Mouse (Mus musculus) heart, embryonic 15.5 days (tissue): ENCODE data around the gene Dcdc2c. TPM values are rescaled to one million over a fixed set of nuclear protein-coding genes. Genes with fewer than 3 reads are reported as not detected.

ENCODE experiments used
- ATAC-seq: fragments of 200-750 bp; cut with Nextera tagmentation; replicated peaks from 2 replicates; pipeline ENCODE4 v1.8.0; 2017; ENCODE audit warnings: low read depth, moderate TSS enrichment; ENCODE audit not compliant: insufficient number of reproducible peaks, insufficient read depth, low FRiP score
- H3K27ac ChIP-seq: fragments of 300-500 bp; sonication (generic); 2 replicates; pipeline ENCODE4 v1.5.1; 2015; ENCODE audit warnings: mild to moderate bottlenecking, inconsistent platforms
- H3K27me3 ChIP-seq: fragments of 300-500 bp; sonication (generic); 2 replicates; pipeline ENCODE4 v1.6.1; 2015; ENCODE audit warnings: inconsistent platforms
- H3K36me3 ChIP-seq: fragments of 300-500 bp; sonication (generic); 2 replicates; pipeline ENCODE4 v1.6.1; 2015; ENCODE audit warnings: mild to moderate bottlenecking, inconsistent platforms
- H3K4me1 ChIP-seq: fragments of 300-500 bp; sonication (generic); replicated peaks from 2 replicates; pipeline ENCODE4 v1.6.1; 2015; ENCODE audit warnings: inconsistent platforms
- H3K4me2 ChIP-seq: fragments of 300-500 bp; sonication (generic); 2 replicates; pipeline ENCODE4 v1.6.1; 2015; ENCODE audit warnings: inconsistent platforms, mild to moderate bottlenecking, moderate library complexity
- H3K4me3 ChIP-seq: fragments of 300-500 bp; sonication (generic); 2 replicates; pipeline ENCODE4 v1.5.1; 2015; ENCODE audit warnings: mild to moderate bottlenecking, inconsistent platforms
- H3K9ac ChIP-seq: fragments of 300-500 bp; sonication (generic); 2 replicates; pipeline ENCODE4 v1.6.1; 2015; ENCODE audit warnings: mild to moderate bottlenecking, inconsistent platforms
- H3K9me3 ChIP-seq: fragments of 300-500 bp; sonication (generic); replicated peaks from 2 replicates; pipeline ENCODE4 v1.6.1; 2016; ENCODE audit warnings: inconsistent platforms
- WGBS: fragments of 180-500 bp; shearing (Covaris S2); methylation state at CpG from one replicate; pipeline ENCODE4 v1.1.7; 2015; ENCODE audit warnings: mixed read lengths; 5-methylcytosine and 5-hydroxymethylcytosine counted together
- polyA plus RNA-seq: library from polyadenylated mRNA; unstranded; fragments of >200 nt; fragmentation: Nextera tagmentation; extraction: Ambion mirVana; gene quantifications from 2 replicates; pipeline ENCODE4 v1.2.1, GENCODE M21; 2015

The Dcdc2c gene
- polyA plus RNA-seq = not detected in 2 replicates

DNA sequence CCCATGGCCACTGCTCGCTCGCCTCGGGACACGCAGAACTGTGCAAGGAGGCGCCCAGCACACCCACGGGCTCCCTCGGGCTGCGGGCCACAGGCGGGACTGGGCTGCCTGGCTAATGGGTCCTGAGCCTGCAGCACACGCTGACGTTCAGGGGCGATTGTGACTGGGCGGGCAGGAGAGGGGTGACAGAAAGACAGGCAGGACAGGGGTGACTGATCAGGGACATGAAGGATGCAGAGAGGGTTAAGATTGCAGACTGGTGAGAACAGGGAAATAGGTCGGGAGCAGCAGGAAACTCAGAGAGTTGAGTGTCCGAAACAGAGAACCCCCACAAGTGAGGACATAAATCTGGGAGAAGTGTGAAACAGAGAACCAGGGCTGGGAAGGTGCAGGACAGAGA, at the start of gene Dcdc2c:
Gene Dcdc2c (minus strand): TSS at position 101 of the 400 bp plus-strand sequence.
- no peak within 1 kb of the TSS for H3K27ac ChIP-seq
- 54% methylated on average over 15 of the region's 15 CpGs for WGBS
- no peaks in the 10 kb centered on the region for H3K36me3 ChIP-seq
- no peak for ATAC-seq
- H3K9me3 ChIP-seq = no peaks in the 10 kb centered on the region
- H3K4me2 ChIP-seq = peak within 1 kb of the TSS; percentile 47; the same call in 1 of the 2 replicates
- no peak within 1 kb of the TSS for H3K4me3 ChIP-seq
- peaks cover 6% of the 10 kb centered on the region for H3K27me3 ChIP-seq
- no peaks in the 10 kb centered on the region for H3K4me1 ChIP-seq
- H3K9ac ChIP-seq = no peak within 1 kb of the TSS

DNA sequence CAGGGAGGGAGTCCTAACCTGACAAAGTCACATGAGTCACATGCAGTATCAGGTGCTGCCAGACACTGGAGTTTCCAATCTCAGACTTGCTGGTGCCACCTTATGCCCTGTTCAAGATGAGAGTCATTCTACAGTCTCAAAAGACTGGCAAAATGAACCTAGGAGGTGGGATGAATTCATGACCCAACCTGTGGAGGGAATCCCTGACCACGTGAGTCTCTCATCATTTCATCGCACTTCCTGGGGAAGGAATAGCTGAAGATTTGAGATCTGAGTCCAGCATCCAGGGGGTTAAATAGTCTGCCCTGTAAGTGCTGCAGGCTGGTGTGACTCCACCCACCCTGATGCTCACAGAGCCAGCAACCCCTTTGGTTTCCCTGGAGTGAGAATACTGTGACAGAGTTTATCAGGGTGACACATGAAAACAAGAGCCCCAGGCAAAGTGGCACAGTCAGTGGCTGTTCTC, 46.4 kb upstream of the Dcdc2c start:
- Histone ChIP-seq H3K9ac (no peak overlapping the region), H3K36me3 (no peaks in the 10 kb centered on the region), H3K4me1 (peaks cover 13% of the 10 kb centered on the region), H3K9me3 (no peaks in the 10 kb centered on the region), H3K4me2 (no peak overlapping the region), H3K4me3 (no peak overlapping the region), H3K27me3 (no peaks in the 10 kb centered on the region), H3K27ac (no peak overlapping the region)
- no peak for ATAC-seq
- WGBS = 37% methylated on average over 2 of the region's 2 CpGs

- WGBS = 30% methylated on average over 3 of the region's 3 CpGs
- H3K27ac ChIP-seq = no peak overlapping the region
Measured at GRCm38 (mm10) chr12:28598110-28598509, 45.9 kb upstream of the Dcdc2c start.

DNA sequence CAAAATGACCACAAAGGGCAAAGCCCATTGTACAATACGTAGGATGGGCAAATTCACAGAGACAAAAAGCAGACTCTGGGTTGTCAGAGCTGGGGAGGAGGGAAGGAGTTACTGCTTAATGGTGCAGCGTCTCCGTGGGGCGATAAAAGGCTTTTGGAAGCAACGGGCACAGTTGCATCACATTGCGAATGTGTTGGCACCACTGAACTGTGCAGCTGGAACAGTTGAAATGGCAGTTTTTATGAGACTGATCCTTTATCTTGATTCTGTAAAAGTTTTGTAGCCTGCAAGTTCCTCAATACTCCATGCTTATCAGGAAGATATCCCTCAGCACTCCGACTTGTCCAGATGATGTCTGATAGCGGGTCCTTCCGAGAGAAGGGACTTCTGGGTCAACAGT, 45.5 kb upstream of the Dcdc2c start:
- peaks cover 13% of the 10 kb centered on the region for H3K4me1 ChIP-seq
- H3K36me3 ChIP-seq = no peaks in the 10 kb centered on the region
- no peak for ATAC-seq
- no peak overlapping the region for H3K9ac ChIP-seq
- no peak overlapping the region for H3K4me2 ChIP-seq
- H3K27me3 ChIP-seq = no peaks in the 10 kb centered on the region
- no peak overlapping the region for H3K4me3 ChIP-seq
- 57% methylated on average over 9 of the region's 9 CpGs for WGBS
- H3K9me3 ChIP-seq = no peaks in the 10 kb centered on the region
- H3K27ac ChIP-seq = no peak overlapping the region

More at GRCm38 (mm10) chr12:28598110-28598509, 45.9 kb upstream of the Dcdc2c start:
- H3K36me3 ChIP-seq = no peaks in the 10 kb centered on the region
- no peak overlapping the region for H3K4me2 ChIP-seq
- ATAC-seq = no peak
- peaks cover 13% of the 10 kb centered on the region for H3K4me1 ChIP-seq
- no peak overlapping the region for H3K4me3 ChIP-seq
- H3K27me3 ChIP-seq = no peaks in the 10 kb centered on the region
- no peak overlapping the region for H3K9ac ChIP-seq
- H3K9me3 ChIP-seq = no peaks in the 10 kb centered on the region

- H3K36me3 ChIP-seq = no peaks in the 10 kb centered on the region
- H3K4me2 ChIP-seq = no peak overlapping the region
- no peak overlapping the region for H3K4me3 ChIP-seq
- H3K27me3 ChIP-seq = no peaks in the 10 kb centered on the region
- no peaks in the 10 kb centered on the region for H3K9me3 ChIP-seq
- H3K4me1 ChIP-seq = peaks cover 10% of the 10 kb centered on the region
- no peak overlapping the region for H3K9ac ChIP-seq
- no peak overlapping the region for H3K27ac ChIP-seq
- no peak for ATAC-seq
Measured at GRCm38 (mm10) chr12:28596851-28597250, 44.7 kb upstream of the Dcdc2c start.

GRCm38 (mm10) chr12:28590428-28590827, 38.2 kb upstream of the Dcdc2c start:
- 33% methylated on average over 13 of the region's 13 CpGs for WGBS
- Histone ChIP-seq H3K9ac (no peak overlapping the region), H3K27ac (no peak overlapping the region), H3K4me2 (no peak overlapping the region), H3K4me3 (no peak overlapping the region), H3K27me3 (peaks cover 18% of the 10 kb centered on the region), H3K4me1 (peaks cover 8% of the 10 kb centered on the region; the same call in 1 of the 2 replicates), H3K36me3 (no peaks in the 10 kb centered on the region), H3K9me3 (no peaks in the 10 kb centered on the region)
- ATAC-seq = no peak; the same call in 1 of the 2 replicates

GRCm38 (mm10) chr12:28589090-28589868, 37.1 kb upstream of the Dcdc2c start:
- Histone ChIP-seq H3K27me3 (peaks cover 18% of the 10 kb centered on the region), H3K4me2 (peak overlapping the region; percentile 69), H3K27ac (no peak overlapping the region), H3K36me3 (no peaks in the 10 kb centered on the region), H3K9ac (no peak overlapping the region), H3K4me1 (peaks cover 8% of the 10 kb centered on the region; the same call in 1 of the 2 replicates), H3K4me3 (peak overlapping the region; percentile 44), H3K9me3 (no peaks in the 10 kb centered on the region)
- WGBS = 8% methylated on average over 24 of the region's 24 CpGs
- ATAC-seq = peak; percentile 77

GRCm38 (mm10) chr12:28587949-28588348, 35.8 kb upstream of the Dcdc2c start:
- 75% methylated on average over 6 of the region's 6 CpGs for WGBS
- no peak for ATAC-seq
- H3K4me1 ChIP-seq = peaks cover 8% of the 10 kb centered on the region; the same call in 1 of the 2 replicates

DNA sequence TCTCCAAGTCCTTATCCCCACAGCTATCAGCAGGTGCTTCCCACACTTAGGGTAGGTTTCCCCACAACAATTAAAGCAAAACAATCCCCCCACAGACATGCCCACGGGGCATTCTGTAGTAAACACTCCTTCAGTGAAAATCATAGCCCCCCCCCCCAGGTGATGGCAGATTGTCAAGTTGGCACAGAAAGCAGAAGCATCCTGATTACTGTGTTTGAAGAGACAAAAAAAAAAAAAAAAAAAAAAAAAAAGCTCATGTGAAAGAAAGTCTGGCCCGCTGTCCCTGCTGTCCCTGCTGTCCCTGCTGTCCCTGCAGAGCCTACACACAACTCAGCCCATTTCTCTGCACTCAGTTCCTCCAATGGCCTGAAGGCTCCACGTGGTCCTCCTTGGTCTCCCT, 31.8 kb upstream of the Dcdc2c start:
- WGBS = 66% methylated on average over 3 of the region's 3 CpGs
- H3K4me1 ChIP-seq = no peaks in the 10 kb centered on the region
- H3K27me3 ChIP-seq = peaks cover 10% of the 10 kb centered on the region
- ATAC-seq = no peak
- H3K4me2 ChIP-seq = no peak overlapping the region
- no peaks in the 10 kb centered on the region for H3K36me3 ChIP-seq
- H3K4me3 ChIP-seq = no peak overlapping the region
- no peak overlapping the region for H3K9ac ChIP-seq
- H3K27ac ChIP-seq = no peak overlapping the region
- H3K9me3 ChIP-seq = no peaks in the 10 kb centered on the region

More at GRCm38 (mm10) chr12:28587949-28588348, 35.8 kb upstream of the Dcdc2c start:
- H3K27ac ChIP-seq = no peak overlapping the region
- H3K9me3 ChIP-seq = no peaks in the 10 kb centered on the region
- no peak overlapping the region for H3K4me2 ChIP-seq
- H3K4me3 ChIP-seq = no peak overlapping the region
- peaks cover 18% of the 10 kb centered on the region for H3K27me3 ChIP-seq
- H3K9ac ChIP-seq = no peak overlapping the region
- no peaks in the 10 kb centered on the region for H3K36me3 ChIP-seq

- ATAC-seq = no peak
- 67% methylated on average over 8 of the region's 8 CpGs for WGBS
Measured at GRCm38 (mm10) chr12:28582423-28582822, 30.2 kb upstream of the Dcdc2c start, which contains the start of gene Allc. Allc (minus strand) TSS chr12:28582523.

DNA sequence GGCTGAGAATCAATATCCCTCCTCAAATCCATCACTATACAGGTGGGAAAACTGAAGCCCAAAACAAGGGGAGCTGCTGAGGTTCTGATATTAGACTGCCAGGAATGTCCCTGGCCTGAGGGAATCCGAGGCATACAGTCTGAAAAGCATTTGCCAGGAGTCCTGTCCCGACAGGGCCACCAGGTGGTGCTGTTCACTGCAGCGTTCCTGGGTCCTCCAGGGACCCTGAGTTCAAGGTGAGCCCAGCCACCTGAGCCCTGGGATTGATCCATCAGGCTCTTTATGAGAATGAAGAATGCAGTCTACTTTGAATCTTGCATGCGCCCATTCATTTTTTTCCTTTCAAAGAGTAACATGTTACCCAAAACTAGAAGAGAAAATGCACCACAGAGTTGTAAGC, 26.9 kb upstream of the Dcdc2c start:
- Histone ChIP-seq H3K4me1 (no peaks in the 10 kb centered on the region), H3K4me3 (no peak overlapping the region), H3K27ac (no peak overlapping the region), H3K9me3 (no peaks in the 10 kb centered on the region), H3K9ac (no peak overlapping the region), H3K36me3 (no peaks in the 10 kb centered on the region), H3K4me2 (no peak overlapping the region), H3K27me3 (no peaks in the 10 kb centered on the region)
- no peak for ATAC-seq
- 37% methylated on average over 4 of the region's 4 CpGs for WGBS

More at GRCm38 (mm10) chr12:28582423-28582822, 30.2 kb upstream of the Dcdc2c start, which contains the start of gene Allc:
- Histone ChIP-seq H3K4me1 (no peaks in the 10 kb centered on the region), H3K9ac (no peak within 1 kb of the TSS), H3K4me3 (no peak within 1 kb of the TSS), H3K36me3 (no peaks in the 10 kb centered on the region), H3K27me3 (no peaks in the 10 kb centered on the region), H3K27ac (no peak within 1 kb of the TSS), H3K4me2 (no peak within 1 kb of the TSS), H3K9me3 (no peaks in the 10 kb centered on the region)
